Mouse (Mus musculus): ENCODE measurements around the gene Idh1.

DNA sequence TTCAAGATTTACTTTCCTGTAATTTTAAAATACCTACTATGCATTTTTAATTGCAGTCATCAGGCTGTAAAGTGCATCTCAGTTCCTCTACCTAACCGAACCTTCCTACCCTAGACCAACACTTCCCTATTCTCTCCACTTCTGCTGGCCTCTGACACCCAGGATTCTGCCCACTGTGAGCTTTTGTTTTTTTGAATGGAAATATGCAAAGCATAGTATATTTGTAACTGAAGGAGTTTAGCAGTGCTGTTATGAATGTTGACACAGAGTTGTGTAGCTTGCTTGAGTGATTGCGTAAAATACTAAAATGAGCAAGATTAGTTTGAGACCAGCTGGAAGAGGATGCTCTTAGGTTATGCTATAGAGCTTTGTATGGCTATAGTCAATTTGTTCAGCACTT, 41.4 kb upstream of the Idh1 start:
- TF ChIP-seq CHD1 (IDR thresholded peaks at IDR 0.05; ENCODE audit: low read depth, low read length) (no peak), NELFE (IDR thresholded peaks at IDR 0.05; ENCODE audit: low read depth, low read length) (no peak), ETS1 (IDR thresholded peaks at IDR 0.05; ENCODE audit: low read depth, low read length) (no peak), USF1 (IDR thresholded peaks at IDR 0.05; ENCODE audit: low read depth, low read length) (no peak), POLR2A (IDR thresholded peaks at IDR 0.05; ENCODE audit: control insufficient read depth in 1 of 2, insufficient read depth in 1 of 2, low read depth in 1 of 2, low read length in 2 of 2, poor library complexity in 1 of 2) (no peak), TBP (IDR thresholded peaks at IDR 0.05; ENCODE audit: low read depth, low read length) (no peak), CTCF (IDR thresholded peaks at IDR 0.05 in 2 of 3, conservative IDR thresholded peaks at IDR 0.05 in 1 of 3; ENCODE audit: control insufficient read depth in 1 of 3, insufficient read depth in 1 of 3, low read depth in 2 of 3, low read length in 3 of 3, poor library complexity in 1 of 3, severe bottlenecking in 1 of 3) (no peak), EP300 (IDR thresholded peaks at IDR 0.05; ENCODE audit: low read depth in 1 of 2, low read length in 2 of 2) (no peak), UBTF (IDR thresholded peaks at IDR 0.05; ENCODE audit: borderline replicate concordance, insufficient read depth, low read depth, low read length) (no peak), MAX (IDR thresholded peaks at IDR 0.05; ENCODE audit: low read length) (no peak)
